Mouse (Mus musculus): ENCODE data around the gene Mtcl1.

The Mtcl1 gene

DNA sequence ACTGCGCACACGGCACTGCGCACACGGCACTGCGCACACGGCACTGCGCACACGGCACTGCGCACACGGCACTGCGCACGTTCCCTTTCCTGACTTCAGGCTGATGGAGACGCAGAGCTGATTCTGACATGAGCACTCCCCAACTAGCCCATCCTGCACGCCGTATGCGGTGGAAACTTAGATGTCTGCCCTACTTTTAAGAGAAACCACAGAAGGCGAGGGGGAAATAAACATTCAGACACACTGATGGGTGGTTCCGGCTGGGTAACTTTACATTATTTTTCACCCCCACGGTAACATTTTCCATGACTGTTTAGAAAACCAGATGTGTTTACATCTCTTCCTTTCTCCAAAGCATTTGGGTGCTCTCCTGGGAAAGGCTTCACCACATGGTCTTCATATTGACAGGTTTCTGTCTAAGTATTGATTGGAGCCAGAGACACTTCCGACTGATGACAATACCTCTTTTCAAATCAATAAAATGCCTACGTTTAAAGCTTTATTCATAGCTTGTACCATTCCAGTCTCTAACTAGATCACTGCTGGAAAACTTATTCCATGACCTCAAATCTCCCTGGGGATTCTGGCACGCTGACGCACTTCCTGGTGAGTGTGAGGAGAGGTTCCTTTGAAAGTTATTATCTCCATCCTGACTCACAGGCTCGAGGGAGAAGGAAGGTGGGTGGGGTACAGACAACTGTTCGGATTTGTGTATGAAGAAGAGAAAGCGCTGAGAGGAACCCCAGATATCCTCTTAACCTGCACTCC, 84.8 kb downstream of the Mtcl1 start:
- DNase-seq (ENCODE audit: low read depth, low spot score), result no peak

DNA sequence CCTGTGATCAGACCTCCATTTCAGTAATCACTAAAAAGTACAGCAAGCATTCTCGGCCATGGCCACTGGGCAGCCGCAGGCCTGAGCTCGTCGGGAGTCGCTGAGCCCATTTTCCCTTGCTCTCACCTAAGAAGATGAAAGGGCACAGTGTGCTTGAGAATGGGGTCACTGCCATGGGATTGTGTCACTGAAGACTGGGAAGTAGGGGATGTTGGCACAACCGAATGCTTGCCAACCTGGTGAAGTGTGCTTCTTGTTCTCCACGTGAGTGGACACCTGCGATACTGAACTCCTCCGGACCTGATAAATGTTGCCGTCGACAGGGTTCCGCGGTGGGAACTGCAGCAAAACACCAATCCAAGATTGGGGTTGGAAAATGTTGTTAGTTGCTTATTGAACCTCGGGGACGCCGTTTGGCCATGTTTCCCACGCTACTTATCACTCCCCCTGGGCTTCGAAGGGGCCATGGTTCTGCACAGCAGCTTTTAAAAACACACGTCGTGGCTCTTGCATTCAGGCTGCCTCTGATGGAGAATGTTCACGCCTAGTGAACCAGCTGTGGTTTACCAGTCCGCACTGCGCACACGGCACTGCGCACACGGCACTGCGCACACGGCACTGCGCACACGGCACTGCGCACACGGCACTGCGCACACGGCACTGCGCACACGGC, 85.6 kb downstream of the Mtcl1 start:
- DNase-seq (ENCODE audit: low read depth, low spot score), result no peak

DNA sequence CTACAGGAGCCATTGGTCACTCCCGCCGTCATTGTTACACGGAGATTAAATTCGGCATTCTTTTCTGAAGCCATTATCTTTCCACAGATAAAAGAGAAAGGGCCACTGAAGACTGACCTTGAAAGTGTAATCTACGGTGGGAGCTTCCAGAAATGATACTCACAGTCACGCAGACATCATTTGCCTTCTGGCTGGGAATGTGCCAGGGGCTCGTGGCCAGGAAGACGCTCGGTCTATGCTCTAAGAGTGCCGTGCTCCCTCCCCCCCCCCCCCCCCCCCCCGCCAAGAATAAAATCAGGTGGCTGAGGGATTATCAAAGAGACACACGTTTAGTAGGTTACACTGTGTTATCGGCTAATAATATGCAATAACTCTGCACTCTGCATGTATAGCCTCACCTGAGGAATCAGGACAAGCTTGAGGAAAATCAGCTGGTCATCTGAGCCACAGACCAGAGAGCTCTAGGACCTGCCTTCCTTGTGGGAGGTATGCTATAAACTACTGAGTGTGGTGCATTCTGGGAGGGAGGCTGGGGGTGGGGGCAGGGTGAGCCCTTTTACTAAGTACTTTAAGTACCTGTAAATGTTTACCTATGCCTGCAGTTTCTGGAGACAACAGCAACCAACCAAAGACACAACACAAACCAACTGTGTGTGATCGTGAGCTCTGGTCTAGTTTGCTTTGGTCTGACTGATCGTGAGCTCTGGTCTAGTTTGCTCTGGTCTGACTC, 87.1 kb downstream of the Mtcl1 start:
- no peak for DNase-seq (ENCODE audit: low read depth, low spot score)

DNA sequence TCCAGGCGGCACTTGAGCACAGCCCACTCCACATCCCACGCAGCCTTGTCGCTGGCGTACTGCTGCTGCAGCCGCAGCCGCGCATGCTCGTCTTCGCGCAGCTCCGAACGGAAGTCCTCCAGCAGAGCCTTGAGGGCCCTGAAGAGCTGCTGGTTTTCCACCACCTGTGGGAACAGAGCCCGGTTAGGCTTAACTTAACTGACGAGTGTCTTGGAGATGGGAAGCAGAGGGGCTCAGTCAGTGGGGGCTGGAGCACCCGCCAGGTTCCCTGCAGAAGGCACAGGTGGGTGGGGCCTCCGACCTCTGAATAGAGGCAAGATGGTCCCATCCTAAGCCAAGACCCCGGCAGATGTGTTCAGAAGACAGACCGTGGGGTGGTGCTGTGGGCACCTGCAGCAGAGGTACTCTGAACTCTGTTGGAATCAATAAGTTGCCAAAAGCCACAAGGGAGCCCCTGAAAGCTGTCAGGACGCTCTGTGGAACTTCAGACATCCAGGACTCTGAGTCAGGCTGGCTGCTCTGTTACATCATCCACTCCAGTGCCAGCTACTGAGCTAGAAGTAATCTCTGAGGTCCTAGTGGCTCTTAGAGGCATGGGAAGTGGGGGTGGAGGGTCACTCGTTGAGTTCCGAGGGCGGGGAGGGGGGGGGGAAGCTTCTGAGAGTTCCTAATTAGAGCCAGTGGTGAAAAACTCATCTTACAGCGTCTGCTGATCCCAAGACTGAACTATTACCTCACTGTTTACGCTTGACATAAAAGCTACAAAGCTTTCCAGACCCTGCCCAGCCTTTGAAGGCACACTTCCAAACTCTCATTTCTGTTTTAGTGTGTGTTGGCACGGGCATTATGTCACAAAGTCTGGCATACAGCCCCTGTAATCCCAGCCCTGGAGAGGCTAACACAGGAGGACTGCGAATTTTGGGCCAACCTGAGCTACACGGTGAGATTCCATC, 91.2 kb downstream of the Mtcl1 start:
- peak; percentile 11 for DNase-seq (ENCODE audit: low read depth, low spot score)

DNA sequence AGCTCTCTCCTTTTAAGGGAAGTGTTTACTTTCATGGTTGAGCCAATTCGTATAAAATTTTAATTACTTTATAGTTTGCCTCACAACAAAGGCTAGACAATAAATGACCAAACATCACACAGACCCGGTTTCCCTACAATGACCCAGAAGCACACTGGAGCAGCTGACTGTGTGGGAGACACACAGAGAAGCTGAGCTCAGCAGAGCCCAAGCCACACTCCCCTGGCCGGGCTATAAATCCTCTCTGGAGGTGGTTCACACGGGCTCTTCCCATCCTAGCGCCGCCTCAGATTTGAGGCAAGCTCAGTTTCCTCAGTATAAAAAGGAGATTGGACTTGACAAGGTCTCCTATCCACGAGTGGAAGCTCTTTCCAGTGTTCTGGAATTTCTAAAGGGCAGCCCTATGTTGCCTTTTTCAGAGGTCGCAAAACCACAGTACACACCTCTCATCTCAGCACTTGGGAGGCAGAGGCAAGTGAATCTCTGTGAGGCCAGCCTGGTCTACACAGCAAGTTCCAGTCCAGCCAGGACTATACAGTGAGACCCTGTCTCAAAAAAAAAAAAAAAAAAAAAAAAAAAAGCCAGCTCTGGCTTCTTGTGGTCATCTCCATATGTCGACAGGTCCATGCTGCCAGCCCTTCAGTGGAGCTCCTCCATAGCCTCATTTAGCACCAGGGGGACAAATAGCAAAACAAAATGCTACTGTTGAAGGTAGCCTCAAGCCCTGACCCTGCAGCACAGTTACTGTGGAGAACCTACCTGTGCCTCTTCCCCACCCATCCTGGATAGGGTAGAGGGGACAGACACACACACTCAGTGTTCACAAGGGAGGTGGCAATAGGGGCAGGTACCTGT, 92.2 kb downstream of the Mtcl1 start:
- DNase-seq (ENCODE audit: low read depth, low spot score), result no peak

DNA sequence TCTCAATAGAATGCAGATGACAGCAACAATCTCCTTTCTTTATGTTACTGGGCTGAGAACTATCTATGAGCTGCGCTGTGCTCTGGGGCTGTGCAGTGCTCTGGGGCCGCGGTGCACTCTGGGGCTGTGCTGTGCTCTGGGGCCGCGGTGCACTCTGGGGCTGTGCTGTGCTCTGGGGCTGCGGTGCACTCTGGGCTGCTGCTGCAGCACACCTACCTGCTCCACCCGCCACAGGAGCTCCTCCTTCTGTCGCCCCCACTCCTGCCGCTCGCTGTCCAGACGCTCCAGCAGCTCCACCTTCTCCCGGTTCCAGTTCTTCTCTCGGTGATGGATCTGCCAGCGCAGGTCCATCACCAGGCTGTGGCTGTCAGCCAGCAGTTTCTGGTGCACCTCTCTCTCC, 95.6 kb downstream of the Mtcl1 start:
- DNase-seq (ENCODE audit: low read depth, low spot score), result no peak

DNA sequence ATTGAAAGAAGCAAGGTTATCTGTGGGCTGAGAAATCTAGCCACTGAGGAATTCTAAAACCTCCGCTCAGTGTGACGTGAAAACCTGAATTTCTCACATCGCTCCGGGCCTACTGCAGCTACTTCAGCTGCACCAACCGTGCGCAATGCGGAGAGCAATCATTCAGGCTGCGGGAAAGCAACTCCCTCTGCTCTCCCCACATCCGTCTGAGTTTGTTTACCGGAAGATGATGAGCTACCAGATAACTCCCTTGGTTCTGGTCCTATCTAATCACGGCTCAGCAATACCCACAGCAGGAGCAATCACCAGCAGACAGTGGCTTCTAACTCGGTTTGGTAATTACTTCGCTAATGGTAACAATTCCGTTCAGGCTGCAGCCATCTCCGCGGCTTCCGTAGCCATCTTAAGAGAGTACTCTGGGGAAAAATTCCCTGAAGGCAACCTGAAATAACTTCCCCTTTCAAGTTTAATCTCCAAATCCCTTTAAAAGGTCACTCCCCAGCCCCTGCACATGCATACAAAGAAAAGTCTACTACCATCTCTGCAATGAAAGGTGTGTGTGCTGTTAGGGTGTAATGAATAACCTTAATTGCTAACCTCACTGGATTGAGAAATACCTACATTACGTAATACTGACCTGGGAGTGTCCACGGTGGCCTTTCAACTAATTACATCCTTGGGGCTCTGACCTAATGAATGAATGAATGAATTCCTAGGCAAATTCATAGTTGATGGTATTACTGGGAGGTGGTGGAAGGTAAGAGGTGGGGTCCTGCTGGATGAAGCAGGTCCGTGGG, 96.5 kb downstream of the Mtcl1 start:
- no peak for DNase-seq (ENCODE audit: low read depth, low spot score)

DNA sequence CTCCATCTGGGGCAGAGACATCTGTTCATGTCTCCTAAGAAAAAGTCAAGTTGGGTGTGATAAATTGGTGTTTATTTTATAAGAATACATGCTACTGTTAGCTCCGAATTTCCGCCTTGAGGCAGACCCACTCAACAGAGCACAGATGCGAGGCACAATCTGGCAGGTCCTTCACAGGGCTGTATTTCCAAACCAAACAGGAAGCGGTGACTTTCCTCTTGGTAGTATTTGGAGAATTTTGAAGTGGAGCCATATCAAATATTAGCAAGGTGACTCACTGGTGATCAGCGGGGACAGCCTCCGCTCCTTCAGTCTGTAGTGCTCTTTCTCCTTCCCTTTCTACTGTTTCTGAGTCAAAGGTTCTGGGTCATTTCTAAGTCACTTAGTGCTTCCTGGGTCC, 97.3 kb downstream of the Mtcl1 start:
- no peak for DNase-seq (ENCODE audit: low read depth, low spot score)

DNA sequence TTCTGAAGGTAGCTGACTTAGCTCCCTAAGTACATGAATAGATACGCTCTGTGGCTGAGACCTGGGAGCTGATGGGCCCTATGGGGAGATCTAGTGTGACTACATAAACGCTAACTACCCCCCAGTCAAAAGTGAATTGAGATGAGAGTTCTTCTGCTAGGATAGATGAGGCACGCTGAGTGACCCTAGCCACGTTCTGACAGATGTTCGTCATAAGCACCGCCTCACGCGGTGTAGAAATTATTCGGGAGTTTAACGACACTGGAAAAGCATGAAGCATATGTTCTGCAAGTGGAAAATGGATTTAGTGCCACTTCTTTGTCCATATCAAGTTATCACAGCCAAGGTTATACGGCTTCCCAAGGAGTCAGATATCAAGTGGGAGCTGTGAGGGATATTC, 98.9 kb downstream of the Mtcl1 start:
- no peak for DNase-seq (ENCODE audit: low read depth, low spot score)

DNA sequence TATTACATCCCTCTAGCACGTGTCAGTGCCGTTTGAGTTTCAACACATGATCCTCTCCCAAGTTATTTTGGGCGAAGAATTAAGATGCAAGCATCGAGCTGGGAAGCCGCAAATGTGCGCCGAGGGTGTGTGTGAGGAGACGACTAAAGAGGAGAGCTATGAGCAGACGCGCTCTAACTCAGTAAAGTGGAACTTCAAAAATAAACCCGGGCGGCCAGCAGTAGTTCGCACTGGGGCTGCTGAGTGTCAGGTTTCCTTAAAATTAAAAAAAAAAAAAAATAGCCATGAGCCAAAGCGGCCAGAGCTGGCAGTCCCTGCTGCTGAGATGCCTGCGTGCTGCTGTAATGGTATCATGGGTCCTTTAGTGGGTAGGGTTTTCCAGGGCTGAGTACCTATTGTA, 99.4 kb downstream of the Mtcl1 start:
- no peak for DNase-seq (ENCODE audit: low read depth, low spot score)

DNA sequence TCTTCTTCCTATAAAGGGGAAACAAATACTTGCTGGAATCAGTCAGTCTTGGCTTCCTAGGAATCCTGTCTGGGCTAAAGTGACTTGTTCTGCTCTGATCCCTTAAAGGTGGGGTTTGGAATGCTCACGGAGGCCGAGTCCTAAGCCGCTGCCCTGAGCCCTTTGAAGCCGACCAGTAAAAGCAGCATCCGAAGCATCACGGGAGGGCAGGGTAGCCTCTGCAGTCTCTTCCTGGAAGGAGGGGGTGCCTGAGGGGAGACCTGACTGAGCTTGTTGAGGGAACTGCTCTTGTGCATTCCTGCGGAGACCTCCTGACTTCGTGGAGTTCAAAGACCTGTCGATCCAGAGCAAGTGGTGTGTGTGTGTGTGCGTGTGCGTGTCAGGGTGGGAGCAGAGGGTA, 103.2 kb downstream of the Mtcl1 start:
- no peak for DNase-seq (ENCODE audit: low read depth, low spot score)

DNA sequence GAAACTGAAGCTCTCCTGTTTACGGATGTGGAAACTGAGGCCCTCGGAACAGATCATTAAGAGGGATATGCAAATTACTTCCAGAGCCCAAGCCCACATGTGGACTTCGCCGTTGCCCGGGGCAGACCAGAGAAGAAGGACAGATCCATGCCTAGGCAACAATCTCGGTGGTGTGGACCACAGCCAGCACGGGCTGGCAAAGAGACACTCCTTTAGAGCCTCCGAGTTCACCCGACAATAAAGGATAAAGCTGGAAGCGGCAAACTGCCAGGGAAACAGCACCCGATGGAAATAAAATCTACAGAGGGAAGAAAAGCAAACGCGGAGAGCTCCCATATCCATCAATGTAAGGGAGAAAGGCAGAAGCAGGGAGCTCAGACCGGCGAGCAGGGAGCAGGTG, 103.9 kb downstream of the Mtcl1 start:
- no peak for DNase-seq (ENCODE audit: low read depth, low spot score)

DNA sequence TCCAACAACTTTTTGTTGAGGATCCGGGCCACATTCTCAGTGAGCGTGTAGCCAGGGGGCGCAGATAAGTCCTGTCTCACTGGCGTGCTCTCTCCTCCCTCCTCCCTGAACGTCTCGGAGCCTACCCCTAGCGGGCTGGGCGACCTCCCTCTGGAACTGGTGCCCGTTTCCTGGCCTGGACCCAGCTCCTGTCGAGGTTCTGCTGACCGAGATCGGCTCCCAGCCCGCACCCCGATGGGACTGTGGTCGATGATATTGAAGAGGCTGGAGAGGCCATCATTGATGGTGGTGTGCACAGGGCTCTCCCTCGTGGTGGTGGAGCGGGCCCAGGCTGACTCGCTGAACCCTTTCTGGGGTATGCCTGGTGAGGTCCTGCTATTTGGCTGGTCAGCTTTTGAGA, 106.6 kb downstream of the Mtcl1 start:
- DNase-seq (ENCODE audit: low read depth, low spot score), result no peak

DNA sequence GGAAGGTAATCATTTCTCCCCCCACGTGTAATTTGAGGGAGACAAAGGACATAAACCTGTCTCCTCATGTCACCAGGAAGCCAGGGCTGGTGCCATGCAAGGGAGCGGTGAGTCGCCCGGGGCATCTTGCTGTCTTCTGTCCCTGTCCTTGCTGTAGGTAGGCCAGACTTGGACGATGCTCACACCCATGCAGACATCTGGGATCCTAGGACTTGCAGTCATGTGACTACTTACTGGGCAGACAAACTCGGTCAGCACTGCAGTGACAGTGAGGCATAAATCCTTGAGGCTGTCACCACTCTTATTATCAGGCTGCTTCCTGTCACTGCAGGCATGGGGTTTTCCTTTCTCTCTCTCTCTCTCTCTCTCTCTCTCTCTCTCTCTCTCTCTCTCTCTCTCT, 107.9 kb downstream of the Mtcl1 start:
- DNase-seq (ENCODE audit: low read depth, low spot score), result no peak

DNA sequence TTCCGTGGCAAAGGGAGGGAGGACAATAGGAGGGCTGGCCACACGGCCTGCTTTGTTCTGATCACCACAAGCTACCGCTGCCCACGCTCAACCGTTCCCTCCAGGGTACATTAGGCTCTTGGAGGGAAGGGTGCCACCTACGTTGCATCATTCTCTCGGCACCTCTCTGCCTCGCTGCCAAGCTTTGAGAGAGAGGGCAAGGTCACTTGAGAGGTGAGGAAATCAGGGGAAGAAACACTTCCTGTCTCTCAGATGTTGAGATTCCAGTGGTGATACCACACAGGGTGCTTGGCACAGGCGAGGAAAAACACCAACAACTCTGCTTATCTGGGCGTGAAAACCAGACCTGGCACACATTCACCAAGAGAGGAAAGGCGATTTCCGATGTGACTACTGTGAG, 108.8 kb downstream of the Mtcl1 start:
- DNase-seq (ENCODE audit: low read depth, low spot score), result no peak

DNA sequence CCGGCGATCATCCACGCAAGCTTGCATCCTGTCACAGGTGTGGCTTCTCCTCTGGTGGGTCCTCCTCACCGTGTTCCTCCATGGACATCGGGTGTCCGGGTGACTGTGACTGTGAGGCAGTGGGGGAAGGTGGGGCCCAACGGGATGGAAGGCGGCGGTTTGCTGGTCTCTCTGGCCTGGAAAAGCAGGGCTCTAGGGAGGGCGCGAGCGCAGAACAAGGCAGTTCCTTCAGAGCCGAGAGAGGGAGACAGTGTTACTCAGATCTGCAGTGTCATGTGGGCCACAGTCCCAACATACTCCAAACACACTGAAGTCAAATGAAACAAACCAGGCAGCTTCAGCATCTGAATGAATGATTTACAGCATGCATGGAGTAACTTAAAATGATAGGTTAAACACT, 111.6 kb downstream of the Mtcl1 start:
- DNase-seq (ENCODE audit: low read depth, low spot score), result no peak

DNA sequence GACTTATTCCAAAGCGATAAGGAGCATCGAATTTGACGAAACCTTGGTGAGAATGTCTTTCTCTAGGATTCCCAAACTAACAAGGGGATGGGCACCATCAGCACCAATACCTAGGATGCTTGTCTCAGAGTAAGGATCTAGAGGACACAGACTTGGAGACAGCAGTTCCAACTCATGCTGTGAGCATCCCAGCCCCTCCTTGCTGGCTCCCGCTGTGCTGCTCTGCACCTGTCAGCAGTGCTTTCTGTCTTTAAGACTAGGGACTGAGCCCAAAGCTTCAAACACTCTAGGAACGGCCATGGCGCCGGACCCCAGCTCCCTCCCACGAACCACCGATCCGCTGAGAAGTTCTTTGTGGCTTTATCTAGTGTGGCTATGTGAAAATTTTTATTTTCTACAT, 114.0 kb downstream of the Mtcl1 start:
- no peak for DNase-seq (ENCODE audit: low read depth, low spot score)

DNA sequence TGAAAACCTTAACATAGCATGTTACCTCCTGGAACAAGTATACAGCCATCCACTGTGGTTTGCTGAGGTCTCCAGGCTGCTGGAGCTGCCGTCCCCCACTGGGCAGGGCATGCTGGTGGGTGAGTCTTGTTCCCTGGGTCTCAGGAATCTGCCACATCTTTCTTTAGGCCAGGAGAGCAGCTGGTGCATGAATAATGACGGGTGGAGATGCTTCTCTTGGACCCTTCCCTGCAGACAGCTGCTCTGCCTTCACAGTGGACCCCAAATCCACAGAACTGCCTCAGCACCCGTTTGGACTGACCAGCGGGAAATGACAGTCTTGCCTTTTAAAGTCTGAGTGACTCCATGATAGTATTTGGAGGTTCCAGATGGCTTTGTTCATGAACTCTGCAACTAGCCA, 114.7 kb downstream of the Mtcl1 start:
- DNase-seq (ENCODE audit: low read depth, low spot score), result no peak

DNA sequence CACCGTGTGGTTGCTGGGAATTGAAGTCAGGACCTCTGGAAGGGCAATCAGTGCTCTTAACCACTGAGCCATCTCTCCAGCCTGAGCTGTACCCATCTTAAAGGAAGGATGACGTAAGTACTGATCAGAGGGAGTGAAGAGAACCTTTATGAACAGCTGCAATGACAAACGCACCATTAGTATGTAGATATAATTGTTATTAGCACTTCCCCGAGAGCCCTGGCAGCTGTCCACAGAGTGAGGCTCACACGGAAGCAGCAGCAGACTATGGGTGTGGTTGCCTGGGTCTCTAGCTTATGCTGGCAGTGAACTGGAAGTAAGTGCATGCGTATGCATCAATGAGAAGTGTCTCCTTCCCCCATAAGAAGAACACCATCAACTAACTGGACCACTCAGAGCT, 118.3 kb downstream of the Mtcl1 start:
- DNase-seq (ENCODE audit: low read depth, low spot score), result no peak

DNA sequence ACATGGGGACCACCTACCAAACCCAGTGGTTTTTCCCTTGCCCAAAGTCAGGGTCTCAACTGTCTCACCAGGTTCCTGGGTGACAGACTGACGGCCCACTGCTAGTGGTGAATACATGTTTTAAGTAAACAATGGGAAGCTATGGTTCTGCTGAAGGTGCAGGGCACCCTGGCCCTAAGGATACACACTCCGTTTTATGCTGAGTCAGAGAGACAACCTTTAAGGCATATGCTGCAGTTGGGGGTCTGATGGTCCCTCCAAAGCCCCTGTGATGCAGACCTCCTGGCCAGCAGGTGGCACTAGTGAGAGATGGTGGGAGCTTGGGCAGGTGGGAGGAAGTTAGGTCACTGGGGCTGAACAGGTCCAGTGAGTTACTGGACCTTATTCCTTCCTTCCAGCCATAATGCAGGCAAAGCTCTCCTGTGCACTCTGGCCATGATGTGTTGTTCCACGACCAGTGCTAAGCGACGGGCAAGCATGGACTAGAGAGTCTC, 123.0 kb downstream of the Mtcl1 start:
- DNase-seq (ENCODE audit: low read depth, low spot score), result peak; percentile 8
